Mouse (Mus musculus): ENCODE results near the gene Asgr1.

GRCm38 (mm10) chr11:70020731-70021263, 33.1 kb upstream of the Asgr1 start:
- TF ChIP-seq CTCF (conservative IDR thresholded peaks at IDR 0.05; ENCODE audit: low read length) (no peak), POU5F1 (IDR thresholded peaks at IDR 0.05; ENCODE audit: borderline replicate concordance, low read length) (no peak)
